Comparison of ENCODE assay signal across 31 mouse cellular contexts in genomic region chr7:136021071-136021470, GRCm38 (mm10).
"Had no signal": no experiment of that assay in that cellular context is flagged by ENCODE, and none has a peak within 500 bp of the region (broad histone marks: within the 10 kb centered on the region; RNA-seq: fewer than 3 reads in every experiment).

No protein-coding gene starts in this region.

- H3K27ac ChIP-seq: limb, embryonic 12.5 days; limb, embryonic 13.5 days; limb, embryonic 15.5 days; liver, embryonic 12.5 days; liver, embryonic 13.5 days; liver, embryonic 14.5 days; liver, embryonic 15.5 days; lung, embryonic 15.5 days; macrophage; midbrain, embryonic 10.5 days; midbrain, embryonic 12.5 days; midbrain, embryonic 13.5 days; midbrain, embryonic 15.5 days; neural tube, embryonic 12.5 days had no signal

- H3K4me2 ChIP-seq: limb, embryonic 12.5 days; limb, embryonic 13.5 days; limb, embryonic 15.5 days; liver, embryonic 11.5 days; liver, embryonic 12.5 days; liver, embryonic 13.5 days; liver, embryonic 15.5 days; lung, embryonic 14.5 days; lung, embryonic 15.5 days; midbrain, embryonic 11.5 days; midbrain, embryonic 12.5 days; midbrain, embryonic 13.5 days; midbrain, embryonic 15.5 days; neural tube, embryonic 12.5 days had no signal

- H3K36me3 ChIP-seq: limb, embryonic 12.5 days; limb, embryonic 13.5 days; limb, embryonic 15.5 days; liver, embryonic 12.5 days; liver, embryonic 13.5 days; liver, embryonic 15.5 days; lung, embryonic 15.5 days; midbrain, embryonic 10.5 days; midbrain, embryonic 12.5 days; midbrain, embryonic 13.5 days; midbrain, embryonic 15.5 days; neural tube, embryonic 12.5 days had no signal

- H3K9me3 ChIP-seq: limb, embryonic 12.5 days; limb, embryonic 13.5 days; limb, embryonic 15.5 days; liver, embryonic 12.5 days; liver, embryonic 13.5 days; liver, embryonic 15.5 days; lung, embryonic 15.5 days; megakaryocyte, embryonic 14.5 days; midbrain, embryonic 10.5 days; midbrain, embryonic 12.5 days; midbrain, embryonic 13.5 days; midbrain, embryonic 15.5 days; neural tube, embryonic 12.5 days had no signal

- ATAC-seq: liver, embryonic 12.5 days; liver, postnatal 0 days; lung, postnatal 0 days; midbrain, embryonic 13.5 days; midbrain, embryonic 15.5 days; midbrain, embryonic 16.5 days had no signal

- H3K4me1 ChIP-seq: liver, embryonic 12.5 days; liver, embryonic 13.5 days; liver, embryonic 15.5 days; lung, embryonic 15.5 days; megakaryocyte, embryonic 14.5 days; midbrain, embryonic 12.5 days; midbrain, embryonic 13.5 days; midbrain, embryonic 15.5 days had no signal

- H3K4me3 ChIP-seq: limb, embryonic 12.5 days; limb, embryonic 13.5 days; limb, embryonic 15.5 days; liver, embryonic 12.5 days; liver, embryonic 13.5 days; liver, embryonic 15.5 days; lung, embryonic 15.5 days; megakaryocyte, embryonic 14.5 days; midbrain, embryonic 10.5 days; midbrain, embryonic 12.5 days; midbrain, embryonic 13.5 days; midbrain, embryonic 15.5 days; myocyte; neural tube, embryonic 12.5 days had no signal

- H3K9ac ChIP-seq: limb, embryonic 12.5 days; limb, embryonic 13.5 days; limb, embryonic 15.5 days; liver, embryonic 12.5 days; liver, embryonic 13.5 days; liver, embryonic 14.5 days; liver, embryonic 15.5 days; liver, postnatal 0 days; lung, embryonic 14.5 days; lung, embryonic 15.5 days; midbrain, embryonic 12.5 days; midbrain, embryonic 13.5 days; midbrain, embryonic 15.5 days; neural tube, embryonic 12.5 days had no signal

- H3K27me3 ChIP-seq: liver, embryonic 12.5 days; liver, embryonic 13.5 days; liver, embryonic 15.5 days; lung, embryonic 15.5 days; midbrain, embryonic 12.5 days; midbrain, embryonic 13.5 days; midbrain, embryonic 15.5 days; neural tube, embryonic 12.5 days had no signal

- DNase-seq: left cerebral cortex, postnatal 4 days; liver; liver, embryonic 13.5 days; liver, postnatal 0 days; lung, adult 18-20 months; lung, adult 2 months; lung, embryonic 14.5 days; lung, postnatal 10 days; lung, postnatal 14 days; lung, postnatal 36 days; lung, postnatal 4 days; midbrain, embryonic 14.5 days had no signal
